Mouse (Mus musculus): ENCODE data around the gene Dmxl2. TPM values are rescaled to one million over a fixed set of nuclear protein-coding genes. Genes with fewer than 3 reads are reported as not detected.
A peak's percentile ranks its signal among the peaks of the same experiment; 100 is the strongest.

Dmxl2 gene
- total RNA-seq, 2 experiments from 2014 or later: 197 to 206 TPM

DNA sequence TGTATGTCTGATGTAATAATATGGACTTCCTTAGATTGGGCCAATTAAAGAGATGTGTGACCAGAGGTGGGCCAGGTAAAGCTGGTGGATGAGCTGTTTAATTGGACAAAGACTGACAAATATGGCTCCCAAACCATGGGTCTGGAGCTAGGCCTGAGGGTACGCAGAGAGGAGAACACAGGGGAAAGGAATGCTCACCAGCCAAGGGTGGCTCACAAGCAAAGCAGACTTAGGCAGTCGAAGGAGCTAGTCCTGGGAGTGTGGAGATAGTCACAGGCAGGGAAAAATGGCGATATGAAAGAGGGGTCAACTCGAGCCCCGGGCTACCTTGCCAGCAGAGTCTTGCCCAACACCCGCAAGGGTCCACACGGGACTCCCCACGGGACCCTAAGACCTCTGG lies 144.7 kb downstream of the Dmxl2 start:
- no peak for DNase-seq (ENCODE audit: low spot score in 2 of 2)
- intact Hi-C loops (cut with DNase I): no loop called here

- intact Hi-C loops (cut with DNase I): no loop called here
- no peak for DNase-seq (ENCODE audit: low spot score in 2 of 2)
These were observed 159.4 kb downstream of the Dmxl2 start for GRCm38 (mm10) chr9:54342026-54342425.

DNA sequence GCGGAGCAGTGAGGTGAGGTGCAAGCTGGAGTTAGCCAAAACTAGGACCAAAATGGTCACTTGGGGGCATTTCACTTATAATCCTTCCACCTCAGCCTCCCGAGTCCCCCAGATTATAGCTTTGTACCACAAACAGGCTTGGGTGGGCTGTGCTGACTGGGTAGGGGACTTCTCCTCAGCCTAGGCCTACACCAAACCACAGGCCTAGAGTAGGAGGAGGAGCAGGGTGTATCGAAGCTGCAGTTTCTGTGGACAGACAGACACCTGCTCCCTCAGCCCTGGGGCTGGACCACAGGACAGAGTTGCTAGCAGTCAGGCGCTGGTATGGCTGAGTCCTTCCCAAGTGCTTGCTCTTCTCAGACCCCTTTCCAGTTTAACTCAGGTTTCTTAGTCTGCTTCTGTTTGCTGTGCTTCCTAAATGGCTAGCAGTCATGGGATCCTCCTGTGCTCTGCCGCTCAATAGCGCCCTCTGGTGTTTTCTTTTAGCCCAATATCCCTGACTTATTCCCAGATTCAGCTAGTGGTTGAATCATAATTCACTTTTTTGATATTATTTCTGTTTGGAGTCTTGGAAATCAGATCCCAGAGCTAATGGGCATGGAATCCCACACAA lies 164.8 kb downstream of the Dmxl2 start:
- intact Hi-C loops (cut with DNase I): loop anchor here (2.0 kb wide), 1 partner anchor 156 kb away; no protein-coding TSS in a partner anchor
- peak; percentile 87 for DNase-seq (ENCODE audit: low spot score in 2 of 2)

DNA sequence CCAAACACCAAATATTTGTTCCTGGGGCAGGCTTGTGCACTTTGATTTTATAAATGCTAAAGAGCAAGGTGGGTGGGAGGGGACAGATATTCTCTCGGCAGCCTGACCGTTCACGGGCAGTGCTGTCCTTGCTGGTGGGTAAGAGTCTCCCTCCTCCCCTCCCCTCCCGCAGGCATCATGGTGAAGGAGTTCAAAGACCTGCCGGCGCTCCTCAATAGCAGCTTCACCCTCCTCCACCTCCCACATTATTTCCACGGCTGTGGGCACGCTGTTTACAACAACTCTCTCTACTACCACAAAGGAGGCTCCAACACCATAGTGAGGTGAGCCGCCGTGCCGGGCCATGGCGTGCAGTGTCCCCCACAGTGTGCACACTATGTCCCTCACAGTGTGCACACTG lies 165.8 kb downstream of the Dmxl2 start:
- intact Hi-C loops (cut with DNase I): no loop called here
- no peak for DNase-seq (ENCODE audit: low spot score in 2 of 2)

DNA sequence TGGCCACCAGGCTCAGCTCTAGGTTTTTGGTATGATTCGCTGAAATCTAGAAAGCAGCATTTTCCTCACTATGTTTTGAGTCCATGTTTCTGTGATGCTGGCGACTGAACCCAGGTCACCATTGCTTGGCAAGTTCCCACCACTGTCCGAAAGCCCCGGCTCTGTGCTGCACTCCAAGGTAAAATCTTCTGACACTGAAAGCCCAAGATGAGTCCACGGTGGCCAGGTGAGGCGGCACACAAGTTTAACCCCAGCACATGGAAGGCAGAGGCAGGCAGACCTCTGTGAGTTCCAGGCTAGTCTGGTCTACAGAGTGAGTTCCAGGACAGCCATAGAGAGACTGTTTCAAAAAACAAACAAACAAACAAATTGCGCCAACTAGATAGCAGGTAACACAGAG lies 172.2 kb downstream of the Dmxl2 start:
- intact Hi-C loops (cut with DNase I): no loop called here
- DNase-seq (ENCODE audit: low spot score in 2 of 2): no peak

GRCm38 (mm10) chr9:54323456-54323855 lies 178.0 kb downstream of the Dmxl2 start:
- intact Hi-C loops (cut with DNase I): loop anchor here (5.0 kb wide), 1 partner anchor 141 kb away; no protein-coding TSS in a partner anchor
- peak; percentile 25 to 49 for DNase-seq (ENCODE audit: low spot score in 2 of 2)

- intact Hi-C loops (cut with DNase I): no loop called here
- no peak for DNase-seq (ENCODE audit: low spot score in 2 of 2)
These were observed 185.1 kb downstream of the Dmxl2 start for GRCm38 (mm10) chr9:54316363-54316762.

Other genes with a start within 250 kb of the Dmxl2 start
- 1 to 10 TPM in 1 of 2 experiments, not detected in 1; 1.1 TPM for gene Cyp19a1, start 233.5 kb downstream of the Dmxl2 start, total RNA-seq (2021)
- gene Gldn, start 215.1 kb downstream of the Dmxl2 start, total RNA-seq (2021): under 1 TPM; 0.33 to 0.97 TPM
- gene Sh2d7, start 37.4 kb upstream of the Dmxl2 start, total RNA-seq (2021): not detected
- gene Cib2, start 58.6 kb upstream of the Dmxl2 start, total RNA-seq (2021): 10 to 100 TPM; 17.6 to 20.2 TPM
- gene Idh3a, start 84.7 kb upstream of the Dmxl2 start, total RNA-seq (2021): 100 to 1,000 TPM; 225 to 229 TPM
- gene Acsbg1, start 160.2 kb upstream of the Dmxl2 start, total RNA-seq (2021): 100 to 1,000 TPM; 125 to 132 TPM
- 10 to 100 TPM; 23.9 to 24.4 TPM for gene Dnaja4, start 197.2 kb upstream of the Dmxl2 start, total RNA-seq (2021)
- 10 to 100 TPM; 52.9 to 54.3 TPM for gene Wdr61, start 232.9 kb upstream of the Dmxl2 start, total RNA-seq (2021)